Mouse (Mus musculus) gastrocnemius, adult 18-20 months (tissue): ENCODE measurements around the gene Ssbp2. TPM values are rescaled to one million over a fixed set of nuclear protein-coding genes. Genes with fewer than 3 reads are reported as not detected.
A peak's percentile ranks its signal among the peaks of the same experiment; 100 is the strongest.

Source experiments
- DNase-seq: peaks from one replicate; pipeline ENCODE4 v3.0.0; 2021; ENCODE audit warnings: low spot score
- total RNA-seq, 2 experiments: library from RNA; stranded (reverse); gene quantifications; 2 replicates each; pipeline ENCODE4 v1.2.3; 2021

The Ssbp2 gene
- total RNA-seq, 2 experiments from 2014 or later, result 21.3 to 23.4 TPM

DNA sequence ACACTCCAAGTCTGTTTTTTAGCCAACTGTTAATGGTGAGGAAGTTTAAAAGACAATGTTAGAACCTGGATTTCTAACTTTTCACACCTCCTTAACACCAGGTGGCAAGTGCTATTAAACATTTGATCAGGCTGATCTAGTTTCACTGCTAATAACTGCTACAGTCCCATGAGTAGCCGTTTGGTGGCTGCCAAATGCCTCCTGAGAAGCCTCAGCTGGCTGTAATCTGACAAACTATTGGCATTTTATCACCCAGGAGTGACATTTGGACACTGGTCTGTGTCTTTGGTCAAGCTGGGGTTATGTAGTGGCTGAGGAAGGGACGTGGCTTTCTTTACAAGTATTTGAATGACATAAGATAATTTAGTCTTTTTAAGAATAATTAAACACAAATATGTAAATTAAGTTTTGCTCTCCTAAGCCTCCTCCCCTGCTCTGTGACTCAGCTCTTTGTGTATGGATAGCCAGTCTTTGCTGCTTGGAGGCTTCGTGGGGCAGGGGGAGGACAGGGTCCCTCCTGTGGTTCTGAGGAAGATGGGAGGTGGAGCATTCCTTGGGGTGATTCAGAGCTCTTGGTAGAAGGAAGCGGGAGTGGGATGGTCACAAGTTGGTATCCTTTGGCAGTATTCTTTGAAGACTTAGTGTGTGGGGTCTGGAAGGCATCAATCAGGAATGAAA is 60.1 kb downstream of the Ssbp2 start:
- peak; percentile 36 for DNase-seq

DNA sequence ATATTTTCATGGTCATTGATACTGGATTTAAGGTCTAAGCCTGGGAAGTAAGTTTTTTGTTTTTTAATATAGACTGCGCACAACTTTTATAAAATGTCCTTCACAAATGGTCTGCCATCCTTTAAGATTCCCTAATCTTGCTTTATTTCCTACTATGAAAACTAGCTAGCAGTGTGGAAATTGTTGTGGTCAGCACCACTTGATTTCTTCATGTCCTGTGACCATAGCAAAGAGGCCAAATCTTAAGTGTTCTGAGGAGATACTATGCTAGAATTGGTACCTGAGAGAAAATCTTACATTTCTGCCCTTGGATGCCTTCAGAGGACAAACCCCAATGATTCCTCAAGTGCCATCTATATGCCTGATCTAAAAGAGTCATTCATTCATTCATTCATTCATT is 60.9 kb downstream of the Ssbp2 start:
- DNase-seq, result no peak

DNA sequence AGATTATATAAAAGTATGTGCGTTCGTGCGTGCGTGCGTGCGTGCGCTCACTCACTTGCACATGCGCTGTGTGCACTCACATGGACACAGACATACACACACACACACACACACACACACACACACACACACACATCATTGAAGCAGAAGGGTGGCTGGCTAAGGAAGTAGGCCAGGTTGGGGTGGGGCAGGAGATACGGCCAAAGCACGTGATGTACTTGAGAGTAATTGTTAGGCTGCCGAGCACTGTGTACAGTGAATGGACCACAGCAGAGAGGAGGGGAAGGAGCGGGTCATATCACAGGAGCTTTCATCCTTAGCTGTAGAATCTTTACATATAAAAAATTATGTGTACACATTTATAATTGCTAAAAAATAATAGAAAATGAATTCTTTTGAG is 66.0 kb downstream of the Ssbp2 start:
- no peak for DNase-seq

DNA sequence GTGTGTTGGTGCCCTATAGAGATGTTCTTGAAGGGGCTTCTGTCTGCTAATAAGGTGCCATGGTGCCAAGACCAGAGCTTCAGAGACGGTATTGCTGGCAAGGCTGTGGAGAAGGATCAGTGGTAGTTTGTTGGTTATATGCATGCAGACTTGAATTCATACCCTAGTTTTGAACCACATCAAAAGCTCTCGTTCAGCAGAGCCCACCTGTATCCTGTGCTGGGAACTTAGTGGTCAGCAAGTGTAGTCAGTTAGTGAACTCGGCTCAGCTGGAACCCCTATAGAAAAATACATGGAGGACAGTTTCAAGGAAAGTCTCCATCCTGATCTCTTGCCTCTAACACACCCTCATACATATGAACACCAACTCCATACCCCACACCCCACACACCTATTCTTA is 69.7 kb downstream of the Ssbp2 start:
- DNase-seq, result no peak

DNA sequence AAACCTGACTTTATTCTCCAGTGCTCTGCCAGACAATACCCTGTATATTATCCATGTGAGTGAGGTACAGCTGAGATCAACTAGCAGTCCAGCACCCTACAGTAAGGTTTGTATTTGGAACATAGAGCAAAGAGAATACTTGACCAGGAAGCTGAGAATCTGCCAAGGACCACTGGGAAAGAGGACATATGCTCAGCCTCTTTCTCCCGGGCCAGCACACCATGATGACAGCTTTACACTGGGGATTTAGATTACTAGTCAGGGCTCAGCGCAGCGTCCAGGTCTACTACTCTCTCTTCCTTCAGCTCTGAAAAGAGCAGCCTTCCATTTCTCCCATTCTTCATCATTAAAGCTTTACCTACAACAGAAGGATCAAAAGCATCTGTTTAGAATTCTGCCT is 76.6 kb downstream of the Ssbp2 start:
- DNase-seq, result no peak

DNA sequence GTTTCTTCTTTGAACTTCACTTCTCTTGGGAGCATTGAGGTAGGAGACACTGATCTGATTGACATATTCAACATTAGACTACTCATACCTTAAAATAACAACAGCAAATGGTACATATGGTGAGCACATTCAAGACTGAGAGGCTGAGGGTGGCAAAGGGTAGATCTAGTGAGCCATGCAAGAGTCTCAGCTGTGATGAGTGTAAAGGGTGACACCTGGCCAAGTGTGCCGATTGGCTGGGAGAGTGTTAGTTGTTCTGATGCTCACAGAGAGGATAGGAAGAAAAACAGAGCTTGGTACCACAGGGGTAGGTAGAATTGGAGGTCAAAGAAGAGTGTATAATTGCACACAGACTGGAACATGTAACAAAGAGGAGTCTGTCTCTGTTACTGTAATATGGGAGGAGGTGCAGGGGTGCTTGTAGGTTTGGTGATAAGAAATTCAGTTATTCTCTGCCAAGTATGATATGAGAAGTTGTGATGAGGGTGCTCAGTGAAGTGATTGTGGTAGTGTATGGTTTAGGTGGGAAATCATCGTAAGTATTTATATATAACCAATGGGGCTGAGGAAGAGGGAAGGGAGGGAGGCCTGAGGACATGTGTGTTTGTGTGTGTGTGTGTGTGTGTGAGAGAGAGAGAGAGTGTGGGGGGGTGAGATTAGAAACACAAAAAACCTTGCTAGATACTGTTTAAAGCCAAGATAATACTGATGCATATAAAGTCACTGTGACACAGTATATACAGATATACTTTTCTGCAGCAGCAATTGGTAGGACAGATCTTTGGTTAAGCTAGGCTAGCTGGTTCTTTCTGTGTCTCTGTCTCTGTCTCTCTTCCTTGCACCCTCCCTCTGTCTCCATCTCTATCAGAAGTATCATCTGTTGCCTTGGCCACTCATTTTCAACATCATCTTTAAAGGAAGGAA is 80.3 kb downstream of the Ssbp2 start:
- DNase-seq, result no peak

DNA sequence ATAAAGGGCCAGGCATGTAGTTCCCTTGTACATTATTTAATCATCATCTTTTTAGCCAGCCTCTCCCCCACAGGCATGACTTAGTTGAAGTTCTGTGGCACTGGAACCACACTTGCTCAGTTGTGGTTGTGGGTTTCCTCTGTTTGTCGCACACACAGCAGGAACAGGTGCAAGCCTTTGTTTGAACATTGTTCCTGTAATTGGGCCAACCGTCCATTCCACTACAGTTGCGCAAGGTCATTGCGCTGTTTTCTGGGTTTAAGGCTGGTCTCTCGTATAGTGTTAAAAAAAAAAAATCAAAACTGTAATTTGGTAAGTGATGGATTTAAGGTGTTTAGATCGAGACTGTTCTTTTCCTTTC is 81.0 kb downstream of the Ssbp2 start:
- DNase-seq, result no peak

DNA sequence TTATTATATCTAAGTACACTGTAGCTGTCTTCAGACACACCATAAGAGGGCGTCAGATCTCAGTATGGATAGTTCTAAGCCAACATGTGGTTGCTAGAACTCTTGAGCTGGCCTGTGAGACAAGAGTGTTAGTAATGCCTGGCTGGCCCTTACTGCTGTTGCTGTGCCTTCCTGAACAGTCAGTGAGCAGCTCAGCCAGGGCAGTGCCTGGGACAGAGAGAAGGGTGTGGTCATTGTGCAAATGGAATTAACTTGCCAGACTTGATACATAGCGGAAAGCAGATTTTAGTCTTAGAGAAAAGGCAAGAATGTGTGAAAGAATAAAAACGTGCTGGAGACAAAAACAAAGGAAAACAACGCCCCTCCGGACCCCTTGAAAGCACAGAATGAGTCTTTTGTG is 83.5 kb downstream of the Ssbp2 start:
- peak; percentile 18 for DNase-seq

DNA sequence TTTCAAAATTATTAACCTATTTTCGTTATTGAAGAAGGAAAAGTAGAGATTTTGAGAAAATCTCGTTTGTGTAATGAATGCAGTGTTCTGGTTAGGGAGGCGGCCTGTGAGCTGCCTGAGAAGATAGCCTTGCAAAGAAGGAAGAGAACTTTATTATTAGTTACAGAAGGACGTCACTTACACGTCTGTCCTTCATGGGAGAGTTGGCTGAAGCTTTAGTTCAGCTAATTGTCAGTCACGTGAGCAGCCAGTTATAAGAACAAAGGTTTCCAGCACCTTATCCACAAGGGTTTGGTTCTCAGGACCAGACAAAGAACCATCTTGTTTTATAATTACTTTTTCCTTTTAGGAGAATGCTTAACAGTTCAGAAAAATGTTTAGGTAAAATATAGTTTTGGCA is 104.0 kb downstream of the Ssbp2 start:
- DNase-seq, result no peak

DNA sequence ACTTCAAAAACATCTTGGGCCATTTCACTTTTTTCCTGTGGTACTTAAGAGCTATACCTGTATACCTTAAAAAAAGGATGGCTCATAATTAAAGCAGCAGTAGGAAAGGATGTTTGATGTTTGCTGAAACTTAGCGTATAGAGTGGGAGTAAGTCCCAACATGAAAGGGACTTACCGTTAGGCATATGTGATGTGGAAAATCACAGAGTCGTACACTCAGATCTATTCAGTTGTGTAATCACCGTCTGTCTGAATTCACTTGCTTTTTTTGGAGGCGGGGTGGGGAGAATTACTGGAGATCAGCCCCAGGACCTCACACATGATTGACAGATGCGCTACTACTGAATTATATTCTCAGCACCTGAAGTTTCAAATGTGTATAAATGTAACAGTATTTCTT is 104.7 kb downstream of the Ssbp2 start:
- DNase-seq, result no peak

DNA sequence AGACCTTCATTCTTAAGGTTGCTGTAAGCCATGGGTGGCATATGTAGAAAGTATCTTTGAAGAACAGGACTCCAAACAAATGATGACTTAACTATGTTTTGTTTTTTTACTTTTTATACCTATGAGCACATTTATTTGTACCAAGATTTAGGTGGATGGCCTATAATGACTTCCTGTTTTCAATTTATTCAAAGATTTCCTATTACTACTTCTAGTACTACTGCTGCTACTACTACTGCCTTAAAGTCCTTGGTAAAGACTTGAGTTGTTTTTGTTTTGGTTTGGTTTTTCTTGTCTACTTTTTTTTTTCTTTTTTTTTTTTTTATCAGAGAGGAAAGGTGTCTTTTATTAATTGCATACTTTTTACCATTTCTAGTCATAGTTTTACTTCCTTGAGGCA is 121.4 kb downstream of the Ssbp2 start:
- no peak for DNase-seq

DNA sequence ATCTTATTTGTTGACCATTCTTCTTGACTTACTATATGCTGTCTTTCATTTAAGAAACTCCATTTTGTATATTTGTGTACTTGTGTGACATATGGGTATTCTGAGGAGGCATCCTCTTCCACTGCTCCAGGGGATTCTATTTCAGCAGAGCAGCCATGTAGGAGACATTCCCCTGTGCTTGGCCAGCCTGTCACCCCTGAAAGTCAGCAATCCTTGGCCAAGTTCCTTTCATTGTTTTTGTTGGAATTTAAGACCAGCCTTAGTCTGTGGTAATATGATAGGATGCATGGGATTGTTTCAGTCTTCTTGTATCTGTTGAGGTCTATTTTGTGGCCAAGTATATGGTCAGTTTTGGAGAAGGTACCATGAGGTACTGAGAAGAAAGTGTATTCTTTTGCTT is 122.1 kb downstream of the Ssbp2 start:
- DNase-seq, result no peak

DNA sequence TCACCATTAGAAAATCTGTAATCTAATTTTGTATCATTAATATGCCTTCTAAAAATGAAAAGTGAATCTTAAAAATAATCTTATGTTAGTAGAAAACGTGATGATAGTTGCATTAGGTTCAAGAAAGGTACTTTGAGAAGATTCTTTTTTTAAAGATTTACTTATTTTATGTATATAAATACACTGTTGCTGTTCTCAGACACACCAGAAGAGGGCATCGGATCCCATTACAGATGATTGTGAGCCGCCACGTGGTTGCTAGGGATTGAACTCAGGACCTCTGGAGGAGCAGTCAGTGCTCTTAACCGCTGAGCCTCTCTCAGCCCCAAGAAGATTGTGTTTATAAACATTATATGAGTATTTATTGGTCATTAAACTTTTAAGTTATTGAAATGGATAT is 126.3 kb downstream of the Ssbp2 start:
- DNase-seq, result no peak

DNA sequence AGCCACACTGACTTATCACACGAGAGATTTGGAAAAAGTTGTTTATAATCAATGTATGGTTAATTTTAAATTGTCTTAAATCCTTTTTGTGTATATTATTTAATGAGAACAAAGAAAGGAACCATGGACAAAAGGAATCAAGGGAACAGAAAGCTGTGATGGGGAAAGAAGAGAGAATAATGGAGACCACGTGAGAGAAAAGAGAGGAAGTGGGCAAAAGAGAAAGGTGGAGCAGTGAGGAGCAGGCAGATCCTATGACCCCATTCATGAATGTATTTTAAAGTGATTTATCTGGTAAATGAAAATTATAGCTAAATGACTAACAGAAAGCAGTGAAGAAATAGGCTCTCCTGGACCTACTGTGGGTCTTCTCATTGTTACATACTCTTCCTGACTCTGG is 128.4 kb downstream of the Ssbp2 start:
- DNase-seq, result no peak

DNA sequence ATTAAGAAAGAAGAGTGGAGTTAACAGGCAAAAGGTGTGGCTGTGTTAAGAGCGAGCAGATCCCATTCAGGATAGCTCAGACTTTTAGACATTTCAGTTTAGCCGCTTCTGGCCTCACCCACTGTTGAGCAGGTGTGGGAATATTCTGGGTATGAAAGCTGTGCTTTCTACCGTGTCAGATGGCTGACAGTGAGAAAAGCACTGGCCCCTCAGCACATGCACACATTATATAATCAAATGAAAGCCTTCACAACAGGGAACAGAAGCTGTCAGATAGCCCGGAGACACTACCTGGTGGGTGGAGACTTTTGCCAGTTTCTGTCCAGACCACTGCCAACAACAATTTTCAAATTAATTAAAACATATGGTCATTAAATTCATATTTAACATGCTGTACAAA is 131.8 kb downstream of the Ssbp2 start:
- DNase-seq, result no peak

DNA sequence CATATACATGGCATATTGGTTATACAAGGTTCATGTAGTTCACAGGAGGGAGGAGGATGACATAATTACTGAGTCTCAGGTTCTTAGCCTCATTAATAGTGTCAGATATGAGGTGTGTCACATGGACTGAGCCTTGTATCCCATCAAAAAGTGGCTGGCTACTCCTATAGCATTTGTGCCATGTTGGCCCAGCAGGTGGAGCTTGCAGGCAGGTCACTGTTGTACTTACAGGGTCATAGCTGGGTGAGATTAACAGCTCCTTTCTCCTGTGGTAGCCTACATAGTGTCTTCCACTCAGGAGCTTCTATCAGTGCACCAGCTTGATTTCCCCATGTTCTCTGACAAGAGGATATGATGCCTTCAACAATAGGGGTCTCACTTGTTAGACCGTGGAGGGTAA is 135.2 kb downstream of the Ssbp2 start:
- no peak for DNase-seq

DNA sequence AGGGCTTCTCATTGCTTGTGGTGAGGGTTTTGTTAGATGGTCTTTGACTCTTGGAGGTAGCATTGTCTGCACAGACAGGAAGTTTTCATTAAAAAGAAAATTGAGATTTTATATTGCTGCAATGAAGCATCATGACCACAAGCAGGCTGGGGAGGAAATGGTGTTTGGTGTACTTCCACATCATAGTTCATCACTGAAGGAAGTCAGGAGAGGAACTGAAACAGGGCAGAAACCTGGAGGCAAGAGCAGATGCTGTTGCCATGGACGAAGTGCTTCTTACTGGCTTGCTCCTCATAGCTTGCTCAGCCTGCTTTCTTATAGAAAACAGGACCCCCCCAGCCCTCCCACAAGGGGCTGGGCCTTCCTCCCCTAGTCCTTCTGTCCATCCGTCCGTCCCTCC is 139.5 kb downstream of the Ssbp2 start:
- no peak for DNase-seq

DNA sequence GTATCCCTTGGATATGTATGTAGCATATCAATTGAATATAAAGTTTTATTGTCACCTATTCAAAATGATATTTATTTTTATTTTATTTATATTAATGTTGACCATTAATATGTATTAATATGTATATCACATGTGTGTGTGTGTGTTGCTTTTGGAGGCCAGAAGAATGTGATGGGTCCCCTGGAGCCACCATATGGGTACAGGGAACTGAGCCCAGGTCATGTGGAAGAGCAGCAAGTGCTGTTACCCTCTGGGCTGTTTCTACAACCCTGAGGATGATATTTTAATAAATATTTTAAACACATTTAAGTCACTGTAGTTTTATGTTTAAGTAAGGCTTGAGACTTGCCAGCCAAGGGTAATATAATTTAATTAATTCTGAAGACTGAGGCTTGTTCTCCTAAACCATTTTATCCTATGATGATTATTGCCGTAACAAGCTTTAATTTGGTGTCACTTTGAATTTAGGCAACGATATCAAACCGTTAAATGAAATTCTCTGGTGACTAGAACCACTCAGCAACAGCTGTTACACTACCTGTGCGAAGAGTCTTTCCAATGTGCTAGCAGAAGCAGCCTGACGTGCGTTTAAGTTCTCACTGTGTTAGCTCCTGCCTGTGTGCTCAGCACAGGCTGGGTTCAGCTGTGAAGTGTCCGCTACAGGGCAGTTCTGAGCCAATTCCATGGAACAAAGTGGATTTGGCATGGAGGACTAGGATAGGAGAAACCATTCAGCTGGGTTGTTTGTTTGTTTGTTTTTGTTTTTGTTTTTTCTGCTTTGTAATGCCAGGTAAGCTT is 145.2 kb downstream of the Ssbp2 start:
- no peak for DNase-seq

DNA sequence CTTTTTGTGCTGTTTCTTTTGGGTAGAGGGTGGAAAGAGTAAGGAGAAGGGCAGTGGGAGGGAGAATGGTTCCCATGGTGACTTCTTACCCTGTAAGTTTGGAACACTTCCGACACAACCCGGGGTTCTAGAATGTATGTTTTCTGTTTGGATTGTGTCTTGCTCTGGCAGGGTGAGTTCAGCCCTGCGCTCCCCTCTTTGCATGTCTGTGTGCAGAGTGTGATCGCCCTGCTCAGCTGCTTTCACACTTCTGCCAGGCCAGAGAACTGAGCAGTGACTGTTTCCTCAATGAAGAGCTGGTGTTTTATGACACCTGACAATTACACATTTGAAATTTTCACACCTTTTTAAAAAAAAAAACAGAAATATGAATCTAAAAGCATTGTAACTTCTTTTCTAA is 150.5 kb downstream of the Ssbp2 start:
- DNase-seq, result no peak

DNA sequence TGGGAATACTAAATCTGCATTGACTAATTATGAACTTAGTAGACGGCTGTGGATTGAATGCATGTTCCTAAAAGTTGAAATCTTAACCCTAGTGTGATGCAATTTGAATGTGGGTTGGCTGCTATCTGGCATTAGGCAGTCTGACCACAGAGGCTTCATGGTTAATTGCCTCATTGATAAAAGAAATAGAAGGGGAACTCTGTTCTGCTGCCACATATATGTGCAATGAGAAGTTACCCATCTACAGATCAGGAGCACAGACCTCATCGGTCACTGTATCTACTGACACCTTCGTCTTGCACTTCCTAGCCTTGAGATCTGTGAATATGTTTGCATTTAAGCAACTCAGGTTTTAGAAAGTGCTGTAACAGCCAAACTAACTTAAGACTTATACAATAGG is 151.8 kb downstream of the Ssbp2 start:
- DNase-seq, result no peak

DNA sequence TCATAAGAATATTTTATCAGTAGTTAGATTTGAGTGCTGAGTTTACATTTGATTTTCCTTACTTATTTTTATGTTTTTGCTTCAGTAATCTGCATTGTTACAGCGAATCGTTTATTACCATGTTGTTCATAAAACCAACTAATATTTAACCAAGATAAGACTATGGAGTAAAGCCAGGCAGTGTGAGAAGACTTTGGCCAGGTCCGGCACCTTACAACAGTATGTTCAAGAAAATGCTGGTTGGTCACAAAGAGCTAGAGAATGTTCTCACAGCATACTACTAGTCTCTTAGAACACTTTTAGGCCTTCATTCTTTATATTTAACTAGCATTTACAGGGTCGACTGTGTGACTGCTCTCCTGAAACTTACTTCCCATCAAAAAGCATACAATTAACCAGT is 152.5 kb downstream of the Ssbp2 start:
- DNase-seq, result no peak

DNA sequence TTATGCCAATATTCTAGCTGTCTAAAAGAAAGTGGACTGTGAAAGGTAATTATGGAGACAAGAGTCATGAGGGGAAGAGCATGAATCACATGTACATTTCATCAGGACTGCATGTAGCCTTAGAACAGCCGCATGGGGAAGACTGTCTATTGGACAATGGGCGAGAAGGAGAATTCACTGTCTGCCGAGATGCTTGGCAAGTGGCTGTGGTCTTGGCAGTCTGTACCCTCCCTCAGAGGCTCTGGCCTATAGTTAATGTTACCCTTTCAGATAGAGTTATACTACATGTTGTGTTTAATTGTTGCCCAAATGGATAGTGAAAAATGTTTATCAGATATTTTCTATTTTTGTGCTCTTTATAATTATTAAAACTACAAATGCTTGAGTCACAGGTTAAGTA is 156.0 kb downstream of the Ssbp2 start:
- DNase-seq, result no peak
